30 mouse cellular contexts compared by ENCODE assay signal in genomic region chr10:21587041-21587440, GRCm38 (mm10). TPM values are rescaled to one million over a fixed set of nuclear protein-coding genes. Genes with fewer than 3 reads are reported as not detected.
"Had no signal": no experiment of that assay in that cellular context is flagged by ENCODE, and none has a peak within 500 bp of the region (broad histone marks: within the 10 kb centered on the region; RNA-seq: fewer than 3 reads in every experiment).

No protein-coding gene starts in this region.

- H3K36me3 ChIP-seq: heart, embryonic 10.5 days; heart, embryonic 12.5 days; hindbrain, embryonic 10.5 days; hindbrain, embryonic 12.5 days; intestine, embryonic 15.5 days; limb, embryonic 13.5 days; liver, embryonic 13.5 days; liver, embryonic 15.5 days had no signal

- H3K27ac ChIP-seq: gastrocnemius, adult 2 months; heart, embryonic 10.5 days; hindbrain, embryonic 10.5 days; hindbrain, embryonic 12.5 days; hindbrain, embryonic 14.5 days; intestine, embryonic 15.5 days; layer of hippocampus, adult 2 months; left cerebral cortex, adult 2 months; limb, embryonic 13.5 days; liver, embryonic 13.5 days; liver, embryonic 15.5 days had no signal

- H3K4me3 ChIP-seq: gastrocnemius, adult 2 months; heart, embryonic 10.5 days; heart, embryonic 12.5 days; hindbrain, embryonic 10.5 days; hindbrain, embryonic 12.5 days; intestine, embryonic 15.5 days; layer of hippocampus, adult 2 months; left cerebral cortex, adult 2 months; limb, embryonic 13.5 days; liver, embryonic 13.5 days; liver, embryonic 15.5 days had no signal

- ATAC-seq: hindbrain, embryonic 16.5 days; inflammation-experienced regulatory T-cells, adult 6 months; intestine, embryonic 15.5 days; intestine, postnatal 0 days had no signal

- H3K9me3 ChIP-seq: heart, embryonic 10.5 days; heart, embryonic 12.5 days; hindbrain, embryonic 10.5 days; hindbrain, embryonic 12.5 days; intestine, embryonic 15.5 days; limb, embryonic 13.5 days; liver, embryonic 13.5 days; liver, embryonic 15.5 days had no signal

- H3K27me3 ChIP-seq: heart, embryonic 12.5 days; hindbrain, embryonic 12.5 days; intestine, embryonic 15.5 days; limb, embryonic 13.5 days; liver, embryonic 13.5 days; liver, embryonic 15.5 days had no signal

- H3K4me1 ChIP-seq: heart, embryonic 10.5 days; heart, embryonic 12.5 days; hindbrain, embryonic 10.5 days; hindbrain, embryonic 12.5 days; intestine, embryonic 15.5 days; limb, embryonic 13.5 days; liver, embryonic 13.5 days; liver, embryonic 15.5 days had no signal

- H3K4me2 ChIP-seq: heart, embryonic 12.5 days; hindbrain, embryonic 12.5 days; hindbrain, embryonic 14.5 days; intestine, embryonic 15.5 days; limb, embryonic 13.5 days; liver, embryonic 11.5 days; liver, embryonic 13.5 days; liver, embryonic 15.5 days had no signal

- DNase-seq: gastrocnemius, adult 2 months; gastrocnemius, postnatal 10 days; gastrocnemius, postnatal 25 days; heart, adult 18-20 months; heart, postnatal 10 days; heart, postnatal 4 days; kidney, adult 18-20 months; kidney, adult 8-10 months; kidney, postnatal 10 days; kidney, postnatal 25 days; kidney, postnatal 4 days; liver; liver, embryonic 13.5 days had no signal

- H3K9ac ChIP-seq: heart, embryonic 12.5 days; hindbrain, embryonic 12.5 days; hindbrain, embryonic 14.5 days; intestine, embryonic 15.5 days; limb, embryonic 13.5 days; liver, embryonic 13.5 days; liver, embryonic 15.5 days had no signal

RNA-seq across cellular contexts. Expression of gene 1700020N01Rik, which starts 5.9 kb away (rescaled TPM):
- polyA plus RNA-seq: hindbrain, embryonic 10.5 days; hindbrain, embryonic 12.5 days; hindbrain, embryonic 14.5 days; hindbrain, embryonic 16.5 days; inflammation-experienced regulatory T-cells, adult 6 months; intestine, embryonic 15.5 days; kidney, embryonic 14.5 days; kidney, embryonic 16.5 days; limb, embryonic 11.5 days; limb, embryonic 13.5 days; liver, embryonic 11.5 days; liver, embryonic 13.5 days; liver, embryonic 15.5 days had no signal
